11 mouse cellular contexts compared by ENCODE assay signal in the genomic region with DNA sequence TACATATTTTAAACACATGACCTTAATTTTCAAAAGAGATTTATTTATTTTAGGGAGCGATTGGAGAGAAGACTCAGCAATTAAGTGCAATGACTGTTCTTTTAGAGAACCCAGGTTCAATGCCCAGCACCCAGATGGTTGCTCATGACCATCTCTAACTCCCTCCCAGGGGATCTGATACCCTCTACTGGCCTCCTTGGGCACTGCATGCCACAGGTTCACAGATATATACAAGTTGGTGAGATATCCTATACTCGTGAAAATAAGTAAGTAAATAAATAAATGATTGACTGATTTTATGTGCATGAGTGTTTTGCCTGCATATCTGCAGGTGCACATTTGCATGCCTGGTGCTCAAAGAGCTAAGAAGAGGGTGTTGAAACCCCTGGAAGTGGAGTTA. TPM values are rescaled to one million over a fixed set of nuclear protein-coding genes. Genes with fewer than 3 reads are reported as not detected.
A peak's percentile ranks its signal among the peaks of the same experiment; 100 is the strongest.
DNase-seq lines count a peak whose midpoint lies in the region; ATAC-seq and TF ChIP-seq lines count a peak whose summit lies in the region.
"Had no signal": no experiment of that assay in that cellular context is flagged by ENCODE, and none has a peak within 500 bp of the region (broad histone marks: within the 10 kb centered on the region; RNA-seq: fewer than 3 reads in every experiment).

No protein-coding gene starts in this region.

- no peak for ATAC-seq in heart, postnatal 0 days (ENCODE audit: insufficient read depth, low read depth)
- ATAC-seq in lung, postnatal 0 days = no peak
- no peak for ATAC-seq in Patski

- H3K9me3 ChIP-seq in heart, postnatal 0 days (replicated peaks; ENCODE audit: control insufficient read depth, low read length) = no peaks in the 10 kb centered on the region
- no peaks in the 10 kb centered on the region for H3K9me3 ChIP-seq in heart, embryonic 10.5 days
- no peaks in the 10 kb centered on the region for H3K9me3 ChIP-seq in lung, postnatal 0 days (ENCODE audit: low read length)
- H3K9me3 ChIP-seq: embryonic facial prominence, embryonic 15.5 days; neural tube, embryonic 15.5 days had no signal

- H3K9ac ChIP-seq in heart, postnatal 0 days (replicated peaks; ENCODE audit: low read depth, low read length) = no peak overlapping the region
- H3K9ac ChIP-seq in lung, postnatal 0 days (replicated peaks; ENCODE audit: low read depth) = no peak overlapping the region
- H3K9ac ChIP-seq: embryonic facial prominence, embryonic 15.5 days; neural tube, embryonic 15.5 days had no signal

- in situ Hi-C loops in Patski (cut with MboI; ENCODE audit: low pct_unique_long_range_greater_than_20kb) = no loop called here

- H3K4me2 ChIP-seq in heart, postnatal 0 days (ENCODE audit: low read depth, low read length) = no peak overlapping the region
- no peak overlapping the region for H3K4me2 ChIP-seq in lung, postnatal 0 days (replicated peaks; ENCODE audit: low read depth, low read length)
- H3K4me2 ChIP-seq: embryonic facial prominence, embryonic 15.5 days; neural tube, embryonic 15.5 days had no signal

- WGBS in heart, postnatal 0 days = 48% methylated on average over 2 of the region's 2 CpGs
- 36% methylated on average over 2 of the region's 2 CpGs for WGBS in heart, embryonic 10.5 days
- 32% methylated on average over 2 of the region's 2 CpGs for WGBS in lung, postnatal 0 days

- no peaks in the 10 kb centered on the region for H3K36me3 ChIP-seq in heart, postnatal 0 days (replicated peaks; ENCODE audit: control insufficient read depth, insufficient read depth, low read length)
- H3K36me3 ChIP-seq in heart, embryonic 10.5 days = no peaks in the 10 kb centered on the region
- H3K36me3 ChIP-seq in lung, postnatal 0 days (ENCODE audit: insufficient read depth, low read length) = no peaks in the 10 kb centered on the region
- H3K36me3 ChIP-seq: embryonic facial prominence, embryonic 15.5 days; neural tube, embryonic 15.5 days had no signal

- CTCF ChIA-PET in Patski (lab: Charles Lee) = no interaction called here

- H3K27ac ChIP-seq in heart, postnatal 0 days (ENCODE audit: low read depth) = no peak overlapping the region
- no peak overlapping the region for H3K27ac ChIP-seq in heart, embryonic 10.5 days
- no peak overlapping the region for H3K27ac ChIP-seq in lung, postnatal 0 days (ENCODE audit: low read length)
- H3K27ac ChIP-seq: embryonic facial prominence, embryonic 15.5 days; neural tube, embryonic 15.5 days had no signal

- TF ChIP-seq EP300 in heart, postnatal 0 days (IDR thresholded peaks at IDR 0.05; ENCODE audit: low read depth) = no peak
- no peak for TF ChIP-seq EP300 in lung, postnatal 0 days (IDR thresholded peaks at IDR 0.05)

- POLR2A ChIA-PET in Patski (lab: Charles Lee) = no interaction called here

- peak; percentile 8; the same call in 1 of the 2 replicates for TF ChIP-seq CTCF in heart, postnatal 0 days (IDR thresholded peaks at IDR 0.05; ENCODE audit: low read depth)
- TF ChIP-seq CTCF in lung, postnatal 0 days (IDR thresholded peaks at IDR 0.05) = peak; percentile 44
- peak; percentile 75 for TF ChIP-seq CTCF in Patski (IDR thresholded peaks at IDR 0.05)

- H3K4me3 ChIP-seq in heart, postnatal 0 days (ENCODE audit: low read depth, low read length) = no peak overlapping the region
- no peak overlapping the region for H3K4me3 ChIP-seq in heart, embryonic 10.5 days
- no peak overlapping the region for H3K4me3 ChIP-seq in lung, postnatal 0 days (ENCODE audit: low read depth, low read length)
- H3K4me3 ChIP-seq: embryonic facial prominence, embryonic 15.5 days; neural tube, embryonic 15.5 days had no signal

- no peaks in the 10 kb centered on the region for H3K27me3 ChIP-seq in heart, postnatal 0 days (ENCODE audit: control insufficient read depth, insufficient read depth, low read length)
- H3K27me3 ChIP-seq in heart, embryonic 10.5 days (ENCODE audit: insufficient read depth, poor library complexity, severe bottlenecking) = no peaks in the 10 kb centered on the region
- H3K27me3 ChIP-seq in lung, postnatal 0 days (replicated peaks; ENCODE audit: insufficient read depth, low read length) = no peaks in the 10 kb centered on the region
- H3K27me3 ChIP-seq in Patski = peaks cover 3% of the 10 kb centered on the region
- H3K27me3 ChIP-seq: embryonic facial prominence, embryonic 15.5 days; neural tube, embryonic 15.5 days had no signal

- H3K4me1 ChIP-seq in heart, postnatal 0 days (ENCODE audit: control insufficient read depth, insufficient read depth) = 0 out of 2 replicates have a peak, but pooled peaks cover 5% of the 10 kb centered on the region
- H3K4me1 ChIP-seq in heart, embryonic 10.5 days = peaks cover 4% of the 10 kb centered on the region; the same call in 1 of the 2 replicates
- no peaks in the 10 kb centered on the region for H3K4me1 ChIP-seq in lung, postnatal 0 days (ENCODE audit: insufficient read depth, low read depth, low read length)
- H3K4me1 ChIP-seq: neural tube, embryonic 15.5 days had no signal

- no peak for DNase-seq in heart, postnatal 0 days (ENCODE audit: low spot score)
- DNase-seq in heart, embryonic 10.5 days (ENCODE audit: low spot score) = no peak
- DNase-seq in lung, postnatal 0 days (ENCODE audit: low spot score) = no peak
- DNase-seq in lung, postnatal 4 days = no peak
- no peak for DNase-seq in Patski (ENCODE audit: low read depth, low spot score)
- DNase-seq in thymus, postnatal 14 days = peak; percentile 22
- DNase-seq in right cerebral cortex, adult 2 months (ENCODE audit: low spot score in 2 of 2) = no peak
- DNase-seq in frontal cortex, postnatal 10 days (ENCODE audit: low spot score in 2 of 2) = no peak
- DNase-seq: kidney, postnatal 14 days had no signal

RNA-seq across cellular contexts. Expression of a gene that starts 48.1 kb away (rescaled TPM):
- 0.23 and 1.5 TPM in 2 replicates for total RNA-seq in heart, postnatal 0 days (2014; rRNA removed; ENCODE audit: low replicate concordance)
- 0.03 and 0.10 TPM in 2 replicates for polyA plus RNA-seq in heart, postnatal 0 days (2015; fragmentation: Nextera tagmentation; extraction: Ambion mirVana)
- polyA plus RNA-seq in heart, embryonic 10.5 days (2016; fragmentation: Nextera tagmentation; extraction: Ambion mirVana) = 0.12 and 0.67 TPM in 2 replicates
- 0.04 TPM in 1 of 2 replicates, not detected in the other for polyA plus RNA-seq in lung, postnatal 0 days (2015; fragmentation: Nextera tagmentation; extraction: Ambion mirVana)
- polyA plus RNA-seq in Patski (2021) = 0.13 TPM

Comparison
In these comparisons a context has a peak if more than half of its experiments do, and no peak if none do; other contexts are left out.
1. CTCF ChIP-seq: peak in every context shown above with its lines; median percentile 75 in Patski; 44 in lung, postnatal 0 days; 8 in heart, postnatal 0 days.